Mouse (Mus musculus) MEL (cell line): ENCODE data around the gene Hoxd4. TPM values are rescaled to one million over a fixed set of nuclear protein-coding genes. Genes with fewer than 3 reads are reported as not detected.

ENCODE experiments used
- DNase-seq: peaks from one replicate; pipeline ENCODE4 v3.0.0; 2011; ENCODE audit warnings: low read depth, low spot score
- H3K27ac ChIP-seq: 2 replicates; pipeline ENCODE4 v1.5.1; 2012; ENCODE audit warnings: low read depth, mild to moderate bottlenecking, control low read depth, low read length, moderate library complexity; ENCODE audit not compliant: control insufficient read depth
- H3K27me3 ChIP-seq, 2 experiments: fragments of 150-350 bp in 1 of 2; sonication (generic) in 1 of 2; 2 replicates each; pipeline ENCODE4 v1.6.1; 2012; ENCODE audit warnings: low read length in 2 of 2, mild to moderate bottlenecking in 2 of 2, improper control_type of control experiment in 1 of 2, moderate library complexity in 1 of 2; ENCODE audit not compliant: insufficient read depth in 2 of 2, control insufficient read depth in 1 of 2
- H3K36me3 ChIP-seq, 2 experiments: 2 replicates each; pipeline ENCODE4 v1.6.1; 2012 to 2014; ENCODE audit warnings: low read length in 2 of 2, improper control_type of control experiment in 1 of 2, inconsistent platforms in 1 of 2, mild to moderate bottlenecking in 1 of 2; ENCODE audit not compliant: insufficient read depth in 2 of 2, control insufficient read depth in 1 of 2
- H3K4me1 ChIP-seq, 2 experiments: fragments of 150-350 bp in 1 of 2; sonication (generic) in 1 of 2; 2 replicates each; pipeline ENCODE4 v1.6.1; 2012; ENCODE audit warnings: low read length in 2 of 2, improper control_type of control experiment in 1 of 2, mild to moderate bottlenecking in 1 of 2; ENCODE audit not compliant: insufficient read depth in 2 of 2, control insufficient read depth in 1 of 2
- H3K4me3 ChIP-seq, 2 experiments: fragments of 150-350 bp in 1 of 2; sonication (generic) in 1 of 2; 2 replicates each; pipeline ENCODE4 v1.5.1; 2012; ENCODE audit warnings: low read depth in 2 of 2, low read length in 2 of 2, mild to moderate bottlenecking in 2 of 2, moderate library complexity in 2 of 2, control low read depth in 1 of 2, improper control_type of control experiment in 1 of 2; ENCODE audit not compliant: control insufficient read depth in 1 of 2, insufficient read depth in 1 of 2
- H3K79me2 ChIP-seq: 2 replicates; pipeline ENCODE4 v1.6.1; 2012; ENCODE audit warnings: mild to moderate bottlenecking, low read length, moderate library complexity; ENCODE audit not compliant: control insufficient read depth, poor library complexity, insufficient read depth
- H3K9ac ChIP-seq: 2 replicates; pipeline ENCODE4 v1.6.1; 2012; ENCODE audit warnings: low read depth, mild to moderate bottlenecking, control low read depth, low read length, moderate library complexity; ENCODE audit not compliant: control insufficient read depth, poor library complexity, severe bottlenecking
- H3K9me3 ChIP-seq: fragments of 150-350 bp; sonication (generic); replicated peaks from 2 replicates; pipeline ENCODE4 v1.6.1; 2012; ENCODE audit warnings: mild to moderate bottlenecking, low read length, improper control_type of control experiment, moderate library complexity; ENCODE audit not compliant: insufficient read depth
- CTCF ChIP-seq, 3 experiments: IDR thresholded peaks in 2 of 3; conservative IDR thresholded peaks in 1 of 3; 2 replicates each; pipeline ENCODE4 v1.5.1; 2011 to 2012; ENCODE audit warnings: low read length in 3 of 3, low read depth in 2 of 3, mild to moderate bottlenecking in 2 of 3, improper control_type of control experiment in 1 of 3, inconsistent platforms in 1 of 3, mixed read lengths in 1 of 3, moderate library complexity in 1 of 3; ENCODE audit not compliant: control insufficient read depth in 1 of 3, insufficient read depth in 1 of 3, poor library complexity in 1 of 3, severe bottlenecking in 1 of 3
- ELF1 ChIP-seq: IDR thresholded peaks from 2 replicates; pipeline ENCODE4 v1.6.1; 2014; ENCODE audit warnings: low read depth, mild to moderate bottlenecking, inconsistent platforms, low read length, improper control_type of control experiment, moderate library complexity
- ETS1 ChIP-seq: IDR thresholded peaks from 2 replicates; pipeline ENCODE4 v1.6.1; 2012; ENCODE audit warnings: low read depth, mild to moderate bottlenecking, inconsistent platforms, low read length, improper control_type of control experiment, moderate library complexity
- MEF2A ChIP-seq: IDR thresholded peaks from 2 replicates; pipeline ENCODE4 v1.6.1; 2014; ENCODE audit warnings: low read depth, mild to moderate bottlenecking, inconsistent platforms, low read length, improper control_type of control experiment; ENCODE audit not compliant: poor library complexity, insufficient replicate concordance, severe bottlenecking; ENCODE audit errors: extremely low read depth
- MYB ChIP-seq: IDR thresholded peaks from 2 replicates; pipeline ENCODE4 v1.6.1; 2011; ENCODE audit warnings: mild to moderate bottlenecking, low read depth, low read length, improper control_type of control experiment
- MYC ChIP-seq: IDR thresholded peaks from 2 replicates; pipeline ENCODE4 v1.6.1; 2011; ENCODE audit warnings: low read depth, mild to moderate bottlenecking, low read length, improper control_type of control experiment, moderate library complexity
- NRF1 ChIP-seq: IDR thresholded peaks from 2 replicates; pipeline ENCODE4 v1.6.1; 2014; ENCODE audit warnings: low read depth, mild to moderate bottlenecking, inconsistent platforms, low read length, improper control_type of control experiment, moderate library complexity; ENCODE audit not compliant: poor library complexity, insufficient read depth, severe bottlenecking
- POLR2A ChIP-seq, 2 experiments: IDR thresholded peaks; 2 replicates each; pipeline ENCODE4 v1.6.1; 2011 to 2012; ENCODE audit warnings: low read length in 2 of 2, mild to moderate bottlenecking in 2 of 2, control low read depth in 1 of 2, improper control_type of control experiment in 1 of 2, low read depth in 1 of 2, moderate library complexity in 1 of 2; ENCODE audit not compliant: control insufficient read depth in 1 of 2, insufficient read depth in 1 of 2, poor library complexity in 1 of 2
- SMC3 ChIP-seq: IDR thresholded peaks from 2 replicates; pipeline ENCODE4 v1.6.1; 2011; ENCODE audit warnings: low read depth, low read length, improper control_type of control experiment
- TAL1 ChIP-seq: IDR thresholded peaks from 2 replicates; pipeline ENCODE4 v1.6.1; 2012; ENCODE audit warnings: mild to moderate bottlenecking, inconsistent platforms, low read length, moderate library complexity, mixed read lengths
- USF1 ChIP-seq: IDR thresholded peaks from 2 replicates; pipeline ENCODE4 v1.6.1; 2014; ENCODE audit warnings: low read depth, mild to moderate bottlenecking, inconsistent platforms, low read length, improper control_type of control experiment, moderate library complexity
- USF2 ChIP-seq, 2 experiments: IDR thresholded peaks; 2 replicates each; pipeline ENCODE4 v1.6.1; 2011 to 2012; ENCODE audit warnings: improper control_type of control experiment in 2 of 2, low read length in 2 of 2, borderline replicate concordance in 1 of 2, inconsistent platforms in 1 of 2, low read depth in 1 of 2, mild to moderate bottlenecking in 1 of 2; ENCODE audit not compliant: insufficient read depth in 1 of 2
- ZC3H11A ChIP-seq: IDR thresholded peaks from 2 replicates; pipeline ENCODE4 v1.6.1; 2012; ENCODE audit warnings: low read depth, mild to moderate bottlenecking, inconsistent platforms, low read length, improper control_type of control experiment
- ZMIZ1 ChIP-seq: IDR thresholded peaks from 2 replicates; pipeline ENCODE4 v1.6.1; 2012; ENCODE audit warnings: low read depth, mild to moderate bottlenecking, inconsistent platforms, low read length, improper control_type of control experiment, moderate library complexity
- polyA plus RNA-seq, 2 experiments: library from polyadenylated mRNA; stranded (reverse) in 1 of 2; unstranded in 1 of 2; fragments of >175 nt in 1 of 2; fragments of >200 nt in 1 of 2; gene quantifications; 2 replicates each; pipeline versions ENCODE4 v1.2.1 to v1.2.4; 2012; ENCODE audit warnings: low replicate concordance in 2 of 2, low read depth in 1 of 2; ENCODE audit not compliant: insufficient read length in 2 of 2, insufficient read depth in 1 of 2, missing spikeins in 1 of 2
- total RNA-seq: library from RNA; depleted of rRNA; stranded (reverse); fragments of 300-350 nt; gene quantifications from 2 replicates; pipeline ENCODE4 v1.2.3, GENCODE M21; 2012

Gene Hoxd4
- total and polyA plus RNA-seq, 3 experiments: not detected

GRCm38 (mm10) chr2:74679596-74679971 is 32.1 kb upstream of the Hoxd4 start:
- H3K27me3 ChIP-seq: peaks cover 2 to 5% of the 10 kb centered on the region in 2 experiments; a peak in 3 of 4 replicates
- no peaks in the 10 kb centered on the region for H3K9me3 ChIP-seq
- H3K36me3 ChIP-seq: no peaks in the 10 kb centered on the region
- no peak overlapping the region for H3K9ac ChIP-seq
- H3K79me2 ChIP-seq: no peaks in the 10 kb centered on the region
- TF ChIP-seq MEF2A (no peak), TAL1 (no peak), POLR2A (IDR thresholded peaks at IDR 0.05; ENCODE audit: control insufficient read depth in 1 of 2, insufficient read depth in 1 of 2, low read depth in 1 of 2, low read length in 2 of 2, poor library complexity in 1 of 2) (no peak), SMC3 (no peak), USF1 (no peak), MYB (no peak), ZC3H11A (no peak), ETS1 (no peak), USF2 (IDR thresholded peaks at IDR 0.05; ENCODE audit: borderline replicate concordance in 1 of 2, insufficient read depth in 1 of 2, low read depth in 1 of 2, low read length in 2 of 2) (no peak)
- H3K4me1 ChIP-seq: no peaks in the 10 kb centered on the region
- no peak for DNase-seq
- no peak overlapping the region for H3K27ac ChIP-seq
- H3K4me3 ChIP-seq: no peak overlapping the region

- no peaks in the 10 kb centered on the region for H3K9me3 ChIP-seq
- no peak overlapping the region for H3K4me3 ChIP-seq
- TF ChIP-seq USF2 (IDR thresholded peaks at IDR 0.05; ENCODE audit: borderline replicate concordance in 1 of 2, insufficient read depth in 1 of 2, low read depth in 1 of 2, low read length in 2 of 2) (no peak), CTCF (IDR thresholded peaks at IDR 0.05 in 2 of 3, conservative IDR thresholded peaks at IDR 0.05 in 1 of 3; ENCODE audit: control insufficient read depth in 1 of 3, insufficient read depth in 1 of 3, low read depth in 2 of 3, low read length in 3 of 3, poor library complexity in 1 of 3, severe bottlenecking in 1 of 3) (no peak), MEF2A (no peak), ZMIZ1 (no peak), NRF1 (no peak), MYC (no peak), ELF1 (no peak), MYB (no peak)
- no peaks in the 10 kb centered on the region for H3K79me2 ChIP-seq
- peaks cover 2 to 5% of the 10 kb centered on the region in 2 experiments; a peak in 3 of 4 replicates for H3K27me3 ChIP-seq
- no peak overlapping the region for H3K9ac ChIP-seq
- H3K4me1 ChIP-seq: no peaks in the 10 kb centered on the region
- H3K27ac ChIP-seq: no peak overlapping the region
- no peak for DNase-seq
- no peaks in the 10 kb centered on the region for H3K36me3 ChIP-seq
These were observed 31.7 kb upstream of the Hoxd4 start for GRCm38 (mm10) chr2:74679980-74680379.
